Mouse (Mus musculus) thymus, adult 2 months (tissue): Measurements from ENCODE around the gene Map3k9.

Source experiments
- CTCF ChIP-seq: fragments of 200-500 bp; IDR thresholded peaks from 2 replicates; pipeline ENCODE4 v1.5.1; 2012; ENCODE audit warnings: mild to moderate bottlenecking, control low read depth, low read length, moderate library complexity, borderline replicate concordance; ENCODE audit not compliant: control insufficient read depth, poor library complexity, insufficient read depth; ENCODE audit errors: extremely low read depth
- POLR2A ChIP-seq: fragments of 200-500 bp; IDR thresholded peaks from 2 replicates; pipeline ENCODE4 v1.6.1; 2012; ENCODE audit warnings: mild to moderate bottlenecking, low read length, control low read depth, moderate library complexity; ENCODE audit not compliant: control insufficient read depth, poor library complexity, insufficient read depth; ENCODE audit errors: extremely low read depth

DNA sequence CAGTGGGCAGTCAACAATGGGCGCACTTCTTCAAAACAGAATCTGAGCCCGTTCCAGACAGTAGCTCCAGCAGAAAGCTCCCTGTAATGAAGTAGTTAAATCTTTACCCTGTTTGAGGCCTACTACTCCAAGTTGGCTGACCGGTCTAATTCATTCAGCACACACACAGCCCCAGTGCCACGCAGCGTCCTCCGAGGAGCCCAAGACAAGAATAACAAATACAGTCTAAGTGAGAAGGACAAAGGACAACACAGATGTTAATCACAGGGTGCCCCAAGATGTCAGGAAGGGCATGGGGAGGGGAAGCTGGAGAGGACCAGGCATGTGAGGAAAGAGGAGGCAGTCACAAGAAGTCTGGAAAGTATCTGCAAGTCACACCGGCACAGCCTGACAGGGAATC, 22.8 kb upstream of the Map3k9 start:
- no peak for TF ChIP-seq CTCF
- no peak for TF ChIP-seq POLR2A
